Mouse (Mus musculus): Measurements from ENCODE around the gene 9130409I23Rik.

DNA sequence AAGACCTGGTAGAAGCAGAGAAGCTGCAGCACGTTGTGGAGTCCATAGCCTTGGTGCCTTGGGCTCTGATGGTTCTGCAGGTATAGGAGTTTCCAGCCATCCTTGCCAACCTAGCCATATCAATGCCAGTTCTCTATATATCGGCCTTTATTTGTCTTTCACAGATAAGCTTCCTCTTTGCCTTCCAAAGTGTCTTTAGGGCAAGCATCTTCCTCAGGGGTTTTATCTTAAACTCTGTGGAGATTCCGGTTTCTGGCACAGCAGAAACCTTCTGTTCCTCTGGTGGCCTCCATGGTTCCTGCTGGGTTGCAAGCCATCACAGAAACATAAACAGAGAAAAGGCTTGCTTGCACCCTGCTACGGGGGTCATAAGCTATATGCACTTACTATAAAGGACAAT, 1.9 kb downstream of the 9130409I23Rik start:
- TF ChIP-seq CTCF (IDR thresholded peaks at IDR 0.05; ENCODE audit: low read depth) (no peak), EP300 (optimal IDR thresholded peaks at IDR 0.05) (no peak)
